Mouse (Mus musculus): ENCODE measurements around the gene Fga. TPM values are rescaled to one million over a fixed set of nuclear protein-coding genes. Genes with fewer than 3 reads are reported as not detected.

Gene Fga
- polyA plus RNA-seq, 1 experiment from 2014 or later: 0.37 TPM

- no peak overlapping the region for H3K4me2 ChIP-seq (ENCODE audit: low read depth, low read length)
- H3K4me1 ChIP-seq (ENCODE audit: control insufficient read depth, insufficient read depth, low read length): no peaks in the 10 kb centered on the region
- no peaks in the 10 kb centered on the region for H3K9me3 ChIP-seq (ENCODE audit: control insufficient read depth, low read length)
- no peak overlapping the region for H3K9ac ChIP-seq (replicated peaks; ENCODE audit: low read depth, low read length)
- ATAC-seq (ENCODE audit: low read depth): no peak
- WGBS: 89% methylated on average over 1 of the region's 1 CpGs
- H3K4me3 ChIP-seq (ENCODE audit: low read depth, low read length): no peak overlapping the region
- no peaks in the 10 kb centered on the region for H3K27me3 ChIP-seq (ENCODE audit: control insufficient read depth, insufficient read depth, low read length)
- H3K36me3 ChIP-seq (ENCODE audit: control insufficient read depth, insufficient read depth, low read length): no peaks in the 10 kb centered on the region
- no peak overlapping the region for H3K27ac ChIP-seq (ENCODE audit: low read depth, low read length)
Measured at GRCm38 (mm10) chr3:83016236-83016635, 9.6 kb upstream of the Fga start.

- no peak for ATAC-seq (ENCODE audit: low read depth)
- Histone ChIP-seq H3K27me3 (ENCODE audit: control insufficient read depth, insufficient read depth, low read length) (no peaks in the 10 kb centered on the region), H3K9ac (replicated peaks; ENCODE audit: low read depth, low read length) (no peak overlapping the region), H3K4me3 (ENCODE audit: low read depth, low read length) (no peak overlapping the region), H3K4me1 (ENCODE audit: control insufficient read depth, insufficient read depth, low read length) (no peaks in the 10 kb centered on the region), H3K27ac (ENCODE audit: low read depth, low read length) (no peak overlapping the region), H3K36me3 (ENCODE audit: control insufficient read depth, insufficient read depth, low read length) (no peaks in the 10 kb centered on the region), H3K4me2 (ENCODE audit: low read depth, low read length) (no peak overlapping the region), H3K9me3 (ENCODE audit: control insufficient read depth, low read length) (no peaks in the 10 kb centered on the region)
- 87% methylated on average over 2 of the region's 2 CpGs for WGBS
Measured at GRCm38 (mm10) chr3:83020387-83020786, 5.5 kb upstream of the Fga start.

- Histone ChIP-seq H3K4me3 (ENCODE audit: low read depth, low read length) (no peak overlapping the region), H3K4me1 (ENCODE audit: control insufficient read depth, insufficient read depth, low read length) (no peaks in the 10 kb centered on the region), H3K9me3 (ENCODE audit: control insufficient read depth, low read length) (no peaks in the 10 kb centered on the region), H3K36me3 (ENCODE audit: control insufficient read depth, insufficient read depth, low read length) (no peaks in the 10 kb centered on the region), H3K27ac (ENCODE audit: low read depth, low read length) (no peak overlapping the region), H3K9ac (replicated peaks; ENCODE audit: low read depth, low read length) (no peak overlapping the region), H3K27me3 (ENCODE audit: control insufficient read depth, insufficient read depth, low read length) (no peaks in the 10 kb centered on the region), H3K4me2 (ENCODE audit: low read depth, low read length) (no peak overlapping the region)
- 91% methylated on average over 5 of the region's 5 CpGs for WGBS
- no peak for ATAC-seq (ENCODE audit: low read depth)
Measured at GRCm38 (mm10) chr3:83021176-83021575, 4.7 kb upstream of the Fga start.

GRCm38 (mm10) chr3:83025036-83025435 lies 840 bp upstream of the Fga start:
- Histone ChIP-seq H3K9me3 (ENCODE audit: control insufficient read depth, low read length) (no peaks in the 10 kb centered on the region), H3K4me3 (ENCODE audit: low read depth, low read length) (no peak overlapping the region), H3K27me3 (ENCODE audit: control insufficient read depth, insufficient read depth, low read length) (no peaks in the 10 kb centered on the region), H3K4me2 (ENCODE audit: low read depth, low read length) (no peak overlapping the region), H3K36me3 (ENCODE audit: control insufficient read depth, insufficient read depth, low read length) (no peaks in the 10 kb centered on the region), H3K9ac (replicated peaks; ENCODE audit: low read depth, low read length) (no peak overlapping the region), H3K27ac (ENCODE audit: low read depth, low read length) (no peak overlapping the region), H3K4me1 (ENCODE audit: control insufficient read depth, insufficient read depth, low read length) (no peaks in the 10 kb centered on the region)
- WGBS: 60% methylated on average over 6 of the region's 6 CpGs
- no peak for ATAC-seq (ENCODE audit: low read depth)

GRCm38 (mm10) chr3:83027546-83028251 lies 1.8 kb downstream of the Fga start:
- Histone ChIP-seq H3K9me3 (ENCODE audit: control insufficient read depth, low read length) (no peaks in the 10 kb centered on the region), H3K9ac (replicated peaks; ENCODE audit: low read depth, low read length) (no peak overlapping the region), H3K4me3 (ENCODE audit: low read depth, low read length) (no peak overlapping the region), H3K36me3 (ENCODE audit: control insufficient read depth, insufficient read depth, low read length) (no peaks in the 10 kb centered on the region), H3K27ac (ENCODE audit: low read depth, low read length) (no peak overlapping the region), H3K27me3 (ENCODE audit: control insufficient read depth, insufficient read depth, low read length) (no peaks in the 10 kb centered on the region), H3K4me2 (ENCODE audit: low read depth, low read length) (no peak overlapping the region), H3K4me1 (ENCODE audit: control insufficient read depth, insufficient read depth, low read length) (no peaks in the 10 kb centered on the region)
- 89% methylated on average over 9 of the region's 9 CpGs for whole genome bisulfite sequencing
- ATAC-seq (ENCODE audit: low read depth): no peak

- no peak overlapping the region for H3K9ac ChIP-seq (replicated peaks; ENCODE audit: low read depth, low read length)
- no peaks in the 10 kb centered on the region for H3K9me3 ChIP-seq (ENCODE audit: control insufficient read depth, low read length)
- no peaks in the 10 kb centered on the region for H3K27me3 ChIP-seq (ENCODE audit: control insufficient read depth, insufficient read depth, low read length)
- no peaks in the 10 kb centered on the region for H3K4me1 ChIP-seq (ENCODE audit: control insufficient read depth, insufficient read depth, low read length)
- no peaks in the 10 kb centered on the region for H3K36me3 ChIP-seq (ENCODE audit: control insufficient read depth, insufficient read depth, low read length)
- WGBS: 90% methylated on average over 4 of the region's 4 CpGs
- no peak overlapping the region for H3K4me3 ChIP-seq (ENCODE audit: low read depth, low read length)
- no peak for ATAC-seq (ENCODE audit: low read depth)
- no peak overlapping the region for H3K27ac ChIP-seq (ENCODE audit: low read depth, low read length)
- no peak overlapping the region for H3K4me2 ChIP-seq (ENCODE audit: low read depth, low read length)
Measured at GRCm38 (mm10) chr3:83030331-83030730, 4.5 kb downstream of the Fga start.

- WGBS: 40% methylated on average over 13 of the region's 13 CpGs
- Histone ChIP-seq H3K9me3 (ENCODE audit: control insufficient read depth, low read length) (no peaks in the 10 kb centered on the region), H3K4me2 (ENCODE audit: low read depth, low read length) (peak overlapping the region; percentile 14; the same call in 1 of the 2 replicates), H3K27me3 (ENCODE audit: control insufficient read depth, insufficient read depth, low read length) (no peaks in the 10 kb centered on the region), H3K9ac (replicated peaks; ENCODE audit: low read depth, low read length) (no peak overlapping the region), H3K4me3 (ENCODE audit: low read depth, low read length) (no peak overlapping the region), H3K27ac (ENCODE audit: low read depth, low read length) (no peak overlapping the region), H3K4me1 (ENCODE audit: control insufficient read depth, insufficient read depth, low read length) (no peaks in the 10 kb centered on the region), H3K36me3 (ENCODE audit: control insufficient read depth, insufficient read depth, low read length) (no peaks in the 10 kb centered on the region)
- peak; percentile 70; the same call in 1 of the 2 replicates for ATAC-seq (ENCODE audit: low read depth)
Measured at GRCm38 (mm10) chr3:83032746-83033308, 7.0 kb downstream of the Fga start.

GRCm38 (mm10) chr3:83033801-83034200 lies 7.9 kb downstream of the Fga start:
- Histone ChIP-seq H3K36me3 (ENCODE audit: control insufficient read depth, insufficient read depth, low read length) (no peaks in the 10 kb centered on the region), H3K4me1 (ENCODE audit: control insufficient read depth, insufficient read depth, low read length) (no peaks in the 10 kb centered on the region), H3K4me2 (ENCODE audit: low read depth, low read length) (no peak overlapping the region), H3K27me3 (ENCODE audit: control insufficient read depth, insufficient read depth, low read length) (no peaks in the 10 kb centered on the region), H3K9me3 (ENCODE audit: control insufficient read depth, low read length) (no peaks in the 10 kb centered on the region), H3K9ac (replicated peaks; ENCODE audit: low read depth, low read length) (no peak overlapping the region), H3K27ac (ENCODE audit: low read depth, low read length) (no peak overlapping the region), H3K4me3 (ENCODE audit: low read depth, low read length) (no peak overlapping the region)
- 84% methylated on average over 8 of the region's 8 CpGs for WGBS
- ATAC-seq (ENCODE audit: low read depth): no peak

GRCm38 (mm10) chr3:83038865-83039264 lies 13.0 kb downstream of the Fga start:
- H3K36me3 ChIP-seq (ENCODE audit: control insufficient read depth, insufficient read depth, low read length): no peaks in the 10 kb centered on the region
- no peak overlapping the region for H3K4me2 ChIP-seq (ENCODE audit: low read depth, low read length)
- no peaks in the 10 kb centered on the region for H3K9me3 ChIP-seq (ENCODE audit: control insufficient read depth, low read length)
- no peaks in the 10 kb centered on the region for H3K27me3 ChIP-seq (ENCODE audit: control insufficient read depth, insufficient read depth, low read length)
- no peak overlapping the region for H3K9ac ChIP-seq (replicated peaks; ENCODE audit: low read depth, low read length)
- H3K27ac ChIP-seq (ENCODE audit: low read depth, low read length): no peak overlapping the region
- H3K4me1 ChIP-seq (ENCODE audit: control insufficient read depth, insufficient read depth, low read length): no peaks in the 10 kb centered on the region
- no peak for ATAC-seq (ENCODE audit: low read depth)
- WGBS: 74% methylated on average over 2 of the region's 2 CpGs
- no peak overlapping the region for H3K4me3 ChIP-seq (ENCODE audit: low read depth, low read length)

All from neural tube, embryonic 14.5 days (tissue).